Mouse (Mus musculus): ENCODE results near the gene Gadd45b.

GRCm38 (mm10) chr10:80973722-80974121 is 43.8 kb downstream of the Gadd45b start:
- TF ChIP-seq CTCF (IDR thresholded peaks at IDR 0.05) (no peak), POLR2A (IDR thresholded peaks at IDR 0.05; ENCODE audit: insufficient read depth, low read depth, low read length) (no peak), EP300 (IDR thresholded peaks at IDR 0.05; ENCODE audit: insufficient read depth, low read depth, low read length) (no peak)
